Mouse (Mus musculus) ES-Bruce4 (cell line): ENCODE results near the gene Dennd4b. TPM values are rescaled to one million over a fixed set of nuclear protein-coding genes. Genes with fewer than 3 reads are reported as not detected.
"Not testable (repeated sequence)": the region's sequence is repeated elsewhere in the genome, so short reads cannot be mapped to it uniquely, and the experiment has no call there.

ENCODE experiments used
- H3K27ac ChIP-seq: 2 replicates; pipeline ENCODE4 v1.5.1; 2012; ENCODE audit warnings: low read length, inconsistent platforms; ENCODE audit not compliant: insufficient read depth
- H3K27me3 ChIP-seq: 2 replicates; pipeline ENCODE4 v1.6.1; 2012; ENCODE audit warnings: mild to moderate bottlenecking, low read length, inconsistent platforms; ENCODE audit not compliant: control insufficient read depth, poor library complexity, insufficient read depth, severe bottlenecking
- H3K36me3 ChIP-seq: 2 replicates; pipeline ENCODE4 v1.6.1; 2012; ENCODE audit warnings: inconsistent platforms, mild to moderate bottlenecking, low read length, moderate library complexity; ENCODE audit not compliant: control insufficient read depth, poor library complexity, insufficient read depth, severe bottlenecking
- H3K4me1 ChIP-seq: one replicate; pipeline ENCODE4 v1.8.1; 2011; ENCODE audit warnings: low read length; ENCODE audit not compliant: control insufficient read depth, insufficient read depth
- H3K4me3 ChIP-seq: 2 replicates; pipeline ENCODE4 v1.5.1; 2011; ENCODE audit warnings: low read depth, mild to moderate bottlenecking, low read length
- H3K9ac ChIP-seq: 2 replicates; pipeline ENCODE4 v1.6.1; 2012; ENCODE audit warnings: low read depth, mild to moderate bottlenecking, inconsistent platforms; ENCODE audit not compliant: poor library complexity, severe bottlenecking
- H3K9me3 ChIP-seq: replicated peaks from 2 replicates; pipeline ENCODE4 v1.6.1; 2012; ENCODE audit warnings: mild to moderate bottlenecking, low read length, inconsistent platforms; ENCODE audit not compliant: control insufficient read depth, poor library complexity, insufficient read depth, severe bottlenecking
- CTCF ChIP-seq: IDR thresholded peaks from one replicate; pipeline ENCODE4 v1.8.1; 2011; ENCODE audit warnings: low read depth, low read length
- EP300 ChIP-seq: IDR thresholded peaks from 2 replicates; pipeline ENCODE4 v1.6.1; 2011; ENCODE audit warnings: low read depth, low read length; ENCODE audit not compliant: insufficient read depth
- POLR2A ChIP-seq: IDR thresholded peaks from one replicate; pipeline ENCODE4 v1.8.1; 2011; ENCODE audit warnings: low read length; ENCODE audit not compliant: insufficient read depth
- polyA plus RNA-seq: library from polyadenylated mRNA; stranded (reverse); fragments of >200 nt; gene quantifications from 2 replicates; pipeline ENCODE4 v1.2.4, GENCODE M21; 2011; ENCODE audit warnings: low read depth; ENCODE audit not compliant: missing spikeins, insufficient read depth, insufficient read length

Dennd4b gene
- polyA plus RNA-seq, 1 experiment = 12.3 TPM

- TF ChIP-seq CTCF = no peak
- no peak for TF ChIP-seq POLR2A
- no peak for TF ChIP-seq EP300
- peak overlapping the region; percentile 96 for H3K4me3 ChIP-seq
- H3K27ac ChIP-seq = peak overlapping the region; percentile 55
Measured at GRCm38 (mm10) chr3:90248746-90249100, 16.3 kb upstream of the Dennd4b start.

GRCm38 (mm10) chr3:90250791-90251190 is 14.2 kb upstream of the Dennd4b start:
- H3K4me3 ChIP-seq = no peak overlapping the region
- H3K9ac ChIP-seq = no peak overlapping the region
- no peaks in the 10 kb centered on the region for H3K4me1 ChIP-seq
- no peaks in the 10 kb centered on the region for H3K9me3 ChIP-seq
- no peaks in the 10 kb centered on the region for H3K27me3 ChIP-seq
- TF ChIP-seq EP300 = no peak
- TF ChIP-seq CTCF = no peak
- no peak for TF ChIP-seq POLR2A
- no peak overlapping the region for H3K27ac ChIP-seq
- H3K36me3 ChIP-seq = peaks cover 10% of the 10 kb centered on the region; the same call in 1 of the 2 replicates

More at GRCm38 (mm10) chr3:90248746-90249100, 16.3 kb upstream of the Dennd4b start:
- Histone ChIP-seq H3K27me3 (no peaks in the 10 kb centered on the region), H3K9me3 (no peaks in the 10 kb centered on the region), H3K9ac (peak overlapping the region; percentile 86), H3K36me3 (peaks cover 10% of the 10 kb centered on the region; the same call in 1 of the 2 replicates), H3K4me1 (no peaks in the 10 kb centered on the region)

GRCm38 (mm10) chr3:90251731-90252226 is 13.2 kb upstream of the Dennd4b start:
- H3K9me3 ChIP-seq, H3K9ac ChIP-seq, H3K27ac ChIP-seq, H3K4me3 ChIP-seq, H3K4me1 ChIP-seq, H3K27me3 ChIP-seq: not testable (repeated sequence)
- H3K36me3 ChIP-seq = peaks cover 10% of the 10 kb centered on the region; the same call in 1 of the 2 replicates

GRCm38 (mm10) chr3:90252659-90253058 is 12.3 kb upstream of the Dennd4b start:
- H3K9me3 ChIP-seq, H3K27ac ChIP-seq, H3K27me3 ChIP-seq, H3K4me3 ChIP-seq, H3K4me1 ChIP-seq, H3K9ac ChIP-seq: not testable (repeated sequence)
- H3K36me3 ChIP-seq = peaks cover 10% of the 10 kb centered on the region

- H3K27ac ChIP-seq, H3K9me3 ChIP-seq, H3K4me1 ChIP-seq, H3K27me3 ChIP-seq, H3K4me3 ChIP-seq, H3K9ac ChIP-seq: not testable (repeated sequence)
- H3K36me3 ChIP-seq = peaks cover 14% of the 10 kb centered on the region
Measured at GRCm38 (mm10) chr3:90253174-90253573, 11.8 kb upstream of the Dennd4b start.

- Histone ChIP-seq H3K9ac (peak within 1 kb of the TSS; percentile 73), H3K4me3 (peak within 1 kb of the TSS; percentile 90), H3K4me1 (no peaks in the 10 kb centered on the region), H3K9me3 (no peaks in the 10 kb centered on the region), H3K36me3 (peaks cover 14% of the 10 kb centered on the region), H3K27ac (0 out of 2 replicates have a peak within 1 kb of the TSS, but pooled peaks have one; percentile 12), H3K27me3 (no peaks in the 10 kb centered on the region)
- TF ChIP-seq EP300 (no peak), CTCF (no peak), POLR2A (no peak)
Measured at GRCm38 (mm10) chr3:90253653-90254418, 11.1 kb upstream of the Dennd4b start, which contains the start of gene Crtc2. TSS of gene Crtc2 (plus strand) at chr3:90254163.
